Mouse (Mus musculus): ENCODE measurements around the gene Ifitm3. TPM values are rescaled to one million over a fixed set of nuclear protein-coding genes. Genes with fewer than 3 reads are reported as not detected.
A peak's percentile ranks its signal among the peaks of the same experiment; 100 is the strongest.
"Not testable (repeated sequence)": the region's sequence is repeated elsewhere in the genome, so short reads cannot be mapped to it uniquely, and the experiment has no call there.

Ifitm3 gene
- polyA plus RNA-seq, 1 experiment: 15.2 TPM

GRCm38 (mm10) chr7:141021489-141022449, 11.2 kb upstream of the Ifitm3 start:
- Histone ChIP-seq H3K4me1 (ENCODE audit: control insufficient read depth, insufficient read depth, low read length) (peaks cover 3% of the 10 kb centered on the region; the same call in 1 of the 2 replicates), H3K27me3 (ENCODE audit: control insufficient read depth, insufficient read depth, low read length) (no peaks in the 10 kb centered on the region), H3K36me3 (ENCODE audit: control insufficient read depth, insufficient read depth, low read length) (no peaks in the 10 kb centered on the region), H3K4me3 (ENCODE audit: control insufficient read depth, low read depth, low read length) (no peak overlapping the region), H3K27ac (ENCODE audit: control insufficient read depth, insufficient read depth, low read depth, low read length) (no peak overlapping the region)
- TF ChIP-seq POLR2A (IDR thresholded peaks at IDR 0.05; ENCODE audit: control insufficient read depth, low read depth, low read length): no peak
- no peak for TF ChIP-seq CTCF (IDR thresholded peaks at IDR 0.05; ENCODE audit: control insufficient read depth, insufficient read depth, insufficient replicate concordance, low read depth, low read length)

- no peak for TF ChIP-seq POLR2A (IDR thresholded peaks at IDR 0.05; ENCODE audit: control insufficient read depth, low read depth, low read length)
- no peak for TF ChIP-seq CTCF (IDR thresholded peaks at IDR 0.05; ENCODE audit: control insufficient read depth, insufficient read depth, insufficient replicate concordance, low read depth, low read length)
- H3K36me3 ChIP-seq (ENCODE audit: control insufficient read depth, insufficient read depth, low read length): no peaks in the 10 kb centered on the region
- no peak overlapping the region for H3K4me3 ChIP-seq (ENCODE audit: control insufficient read depth, low read depth, low read length)
- H3K27ac ChIP-seq (ENCODE audit: control insufficient read depth, insufficient read depth, low read depth, low read length): no peak overlapping the region
- H3K27me3 ChIP-seq (ENCODE audit: control insufficient read depth, insufficient read depth, low read length): no peaks in the 10 kb centered on the region
- H3K4me1 ChIP-seq (ENCODE audit: control insufficient read depth, insufficient read depth, low read length): peaks cover 3% of the 10 kb centered on the region; the same call in 1 of the 2 replicates
These were observed 8.5 kb upstream of the Ifitm3 start for GRCm38 (mm10) chr7:141019028-141019427.

- not testable (repeated sequence) for H3K4me3 ChIP-seq (ENCODE audit: control insufficient read depth, low read depth, low read length); H3K27ac ChIP-seq (ENCODE audit: control insufficient read depth, insufficient read depth, low read depth, low read length); H3K4me1 ChIP-seq (ENCODE audit: control insufficient read depth, insufficient read depth, low read length); H3K36me3 ChIP-seq (ENCODE audit: control insufficient read depth, insufficient read depth, low read length); H3K27me3 ChIP-seq (ENCODE audit: control insufficient read depth, insufficient read depth, low read length)
These were observed 7.3 kb upstream of the Ifitm3 start, which contains the start of gene Ifitm6 for GRCm38 (mm10) chr7:141017824-141018223. TSS of gene Ifitm6 (minus strand) at chr7:141017924.

DNA sequence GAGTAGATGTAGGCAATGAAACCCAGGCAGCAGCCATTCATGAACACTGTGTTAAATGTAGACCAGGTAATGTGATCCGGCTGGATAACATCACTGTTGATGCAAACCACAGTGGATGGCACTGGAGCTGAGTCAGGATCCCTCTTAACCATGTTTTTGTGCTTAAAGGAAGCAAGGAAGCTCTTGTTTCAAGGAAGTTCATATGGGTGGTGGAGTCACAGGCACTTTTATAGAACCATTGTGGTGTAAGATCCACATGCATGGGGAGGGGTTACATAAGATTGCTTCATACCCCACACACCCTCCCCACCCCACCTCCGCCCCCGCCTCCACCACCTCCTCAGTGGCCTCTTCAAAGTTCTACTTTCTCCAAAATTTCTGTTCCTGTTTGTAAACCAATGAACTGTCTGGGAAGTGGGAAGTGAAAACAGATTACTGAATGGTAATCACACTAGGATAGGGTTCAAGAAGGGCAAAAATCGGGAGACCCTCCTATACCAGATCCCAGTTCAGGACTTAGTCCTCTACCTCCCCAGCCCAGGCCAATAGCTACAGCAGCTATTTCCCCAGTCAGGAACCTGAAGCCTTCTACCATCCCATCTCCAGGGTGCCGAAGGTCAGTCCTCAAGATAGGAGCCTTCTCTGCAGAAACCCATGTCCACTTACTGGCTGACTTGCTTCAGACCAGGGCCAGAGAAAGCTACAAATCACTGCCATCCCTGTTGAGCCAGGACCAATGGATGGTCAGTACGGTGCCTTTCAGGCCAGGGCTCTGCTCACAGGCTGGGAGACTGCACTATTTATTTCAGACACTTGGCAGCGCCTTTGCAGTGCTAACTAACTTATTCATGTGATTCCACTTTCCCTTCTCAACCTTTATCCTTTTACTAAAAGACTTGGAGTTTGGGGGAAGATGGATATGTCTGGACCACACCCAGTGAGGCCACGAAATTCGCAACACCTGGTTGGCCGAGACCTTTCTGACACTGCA, 6.4 kb upstream of the Ifitm3 start:
- Histone ChIP-seq H3K27me3 (ENCODE audit: control insufficient read depth, insufficient read depth, low read length) (no peaks in the 10 kb centered on the region), H3K27ac (ENCODE audit: control insufficient read depth, insufficient read depth, low read depth, low read length) (no peak overlapping the region), H3K36me3 (ENCODE audit: control insufficient read depth, insufficient read depth, low read length) (no peaks in the 10 kb centered on the region), H3K4me3 (ENCODE audit: control insufficient read depth, low read depth, low read length) (no peak overlapping the region), H3K4me1 (ENCODE audit: control insufficient read depth, insufficient read depth, low read length) (peaks cover 3% of the 10 kb centered on the region; the same call in 1 of the 2 replicates)
- TF ChIP-seq POLR2A (IDR thresholded peaks at IDR 0.05; ENCODE audit: control insufficient read depth, low read depth, low read length) (no peak), CTCF (IDR thresholded peaks at IDR 0.05; ENCODE audit: control insufficient read depth, insufficient read depth, insufficient replicate concordance, low read depth, low read length) (no peak)

- H3K4me3 ChIP-seq (ENCODE audit: control insufficient read depth, low read depth, low read length): no peak overlapping the region
- no peak for TF ChIP-seq POLR2A (IDR thresholded peaks at IDR 0.05; ENCODE audit: control insufficient read depth, low read depth, low read length)
- no peak for TF ChIP-seq CTCF (IDR thresholded peaks at IDR 0.05; ENCODE audit: control insufficient read depth, insufficient read depth, insufficient replicate concordance, low read depth, low read length)
- H3K27ac ChIP-seq (ENCODE audit: control insufficient read depth, insufficient read depth, low read depth, low read length): 0 out of 2 replicates have a peak overlapping the region, but pooled peaks have one; percentile 26
- H3K36me3 ChIP-seq (ENCODE audit: control insufficient read depth, insufficient read depth, low read length): no peaks in the 10 kb centered on the region
- peaks cover 5% of the 10 kb centered on the region for H3K4me1 ChIP-seq (ENCODE audit: control insufficient read depth, insufficient read depth, low read length)
- H3K27me3 ChIP-seq (ENCODE audit: control insufficient read depth, insufficient read depth, low read length): no peaks in the 10 kb centered on the region
These were observed 734 bp upstream of the Ifitm3 start for GRCm38 (mm10) chr7:141011238-141011770.

DNA sequence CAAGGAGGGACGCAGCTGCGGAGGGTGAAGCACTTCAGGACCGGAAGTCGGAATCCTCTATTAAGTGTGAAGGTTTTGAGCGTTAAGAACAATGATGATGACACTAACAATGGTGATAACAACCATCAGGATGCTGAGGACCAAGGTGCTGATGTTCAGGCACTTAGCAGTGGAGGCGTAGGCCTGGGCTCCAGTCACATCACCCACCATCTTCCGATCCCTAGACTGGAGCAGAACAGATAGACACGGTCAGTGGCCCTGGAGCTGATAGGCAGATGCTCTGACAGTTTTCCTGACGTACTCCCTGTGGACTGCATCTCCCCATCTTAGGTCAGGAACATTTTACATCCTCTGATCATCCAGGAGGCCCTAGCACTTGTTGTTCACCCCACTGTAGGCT, 905 bp downstream of the Ifitm3 start:
- H3K27me3 ChIP-seq (ENCODE audit: control insufficient read depth, insufficient read depth, low read length): no peaks in the 10 kb centered on the region
- no peaks in the 10 kb centered on the region for H3K36me3 ChIP-seq (ENCODE audit: control insufficient read depth, insufficient read depth, low read length)
- peaks cover 5% of the 10 kb centered on the region for H3K4me1 ChIP-seq (ENCODE audit: control insufficient read depth, insufficient read depth, low read length)
- H3K4me3 ChIP-seq (ENCODE audit: control insufficient read depth, low read depth, low read length): peak overlapping the region; percentile 72; the same call in 1 of the 2 replicates
- TF ChIP-seq POLR2A (IDR thresholded peaks at IDR 0.05; ENCODE audit: control insufficient read depth, low read depth, low read length) (no peak), CTCF (IDR thresholded peaks at IDR 0.05; ENCODE audit: control insufficient read depth, insufficient read depth, insufficient replicate concordance, low read depth, low read length) (no peak)
- no peak overlapping the region for H3K27ac ChIP-seq (ENCODE audit: control insufficient read depth, insufficient read depth, low read depth, low read length)
